Mouse (Mus musculus) embryonic fibroblast, embryonic 13.5 days (primary cell): Measurements from ENCODE around the gene Dram2.

ENCODE experiments used
- CTCF ChIP-seq: IDR thresholded peaks from 2 replicates; pipeline ENCODE4 v1.5.1; 2011; ENCODE audit warnings: mild to moderate bottlenecking, control low read depth, low read length, moderate library complexity, borderline replicate concordance; ENCODE audit not compliant: insufficient read depth
- POLR2A ChIP-seq: IDR thresholded peaks from 2 replicates; pipeline ENCODE4 v1.6.1; 2011; ENCODE audit warnings: low read depth, mild to moderate bottlenecking, control low read depth, low read length, moderate library complexity

- TF ChIP-seq POLR2A (no peak), CTCF (no peak)
Measured at GRCm38 (mm10) chr3:106528032-106528431, 19.6 kb upstream of the Dram2 start.
